Mouse (Mus musculus): ENCODE data around the gene Mreg. TPM values are rescaled to one million over a fixed set of nuclear protein-coding genes. Genes with fewer than 3 reads are reported as not detected.

Mreg gene
- polyA plus RNA-seq, 1 experiment from 2014 or later = 40.3 TPM

- H3K9me3 ChIP-seq = no peaks in the 10 kb centered on the region
- H3K9ac ChIP-seq = no peak overlapping the region
- H3K27ac ChIP-seq = no peak overlapping the region
- H3K4me2 ChIP-seq (replicated peaks) = no peak overlapping the region
- no peaks in the 10 kb centered on the region for H3K36me3 ChIP-seq
- ATAC-seq (ENCODE audit: low FRiP score, low read depth) = no peak
- no peak overlapping the region for H3K4me3 ChIP-seq
- H3K4me1 ChIP-seq = peaks cover 8% of the 10 kb centered on the region
- H3K27me3 ChIP-seq (replicated peaks) = no peaks in the 10 kb centered on the region
- 96% methylated on average over 7 of the region's 7 CpGs for WGBS
Measured at GRCm38 (mm10) chr1:72202705-72203104, 9.4 kb downstream of the Mreg start.

- Histone ChIP-seq H3K4me3 (no peak overlapping the region), H3K27me3 (replicated peaks) (no peaks in the 10 kb centered on the region), H3K27ac (no peak overlapping the region), H3K9ac (no peak overlapping the region), H3K36me3 (no peaks in the 10 kb centered on the region), H3K4me2 (replicated peaks) (no peak overlapping the region), H3K4me1 (peaks cover 8% of the 10 kb centered on the region), H3K9me3 (no peaks in the 10 kb centered on the region)
- no peak for ATAC-seq (ENCODE audit: low FRiP score, low read depth)
- 77% methylated on average over 2 of the region's 2 CpGs for WGBS
Measured at GRCm38 (mm10) chr1:72202068-72202467, 10.0 kb downstream of the Mreg start.

GRCm38 (mm10) chr1:72201126-72201525, 11.0 kb downstream of the Mreg start:
- peaks cover 8% of the 10 kb centered on the region for H3K4me1 ChIP-seq
- H3K9ac ChIP-seq = no peak overlapping the region
- H3K4me2 ChIP-seq (replicated peaks) = no peak overlapping the region
- H3K27ac ChIP-seq = no peak overlapping the region
- H3K4me3 ChIP-seq = no peak overlapping the region
- ATAC-seq (ENCODE audit: low FRiP score, low read depth) = no peak
- H3K27me3 ChIP-seq (replicated peaks) = no peaks in the 10 kb centered on the region
- H3K36me3 ChIP-seq = no peaks in the 10 kb centered on the region
- 95% methylated on average over 3 of the region's 3 CpGs for WGBS
- no peaks in the 10 kb centered on the region for H3K9me3 ChIP-seq

GRCm38 (mm10) chr1:72198142-72198806, 13.8 kb downstream of the Mreg start:
- WGBS = 64% methylated on average over 10 of the region's 10 CpGs
- H3K9me3 ChIP-seq = no peaks in the 10 kb centered on the region
- H3K4me2 ChIP-seq (replicated peaks) = no peak overlapping the region
- H3K27ac ChIP-seq = no peak overlapping the region
- no peaks in the 10 kb centered on the region for H3K36me3 ChIP-seq
- H3K9ac ChIP-seq = no peak overlapping the region
- H3K27me3 ChIP-seq (replicated peaks) = no peaks in the 10 kb centered on the region
- 0 out of 2 replicates have a peak, but pooled peaks have one; percentile 44 for ATAC-seq (ENCODE audit: low FRiP score, low read depth)
- peaks cover 8% of the 10 kb centered on the region for H3K4me1 ChIP-seq
- no peak overlapping the region for H3K4me3 ChIP-seq

GRCm38 (mm10) chr1:72196626-72197359, 15.3 kb downstream of the Mreg start:
- Histone ChIP-seq H3K4me2 (replicated peaks) (no peak overlapping the region), H3K27ac (no peak overlapping the region), H3K9ac (no peak overlapping the region), H3K9me3 (no peaks in the 10 kb centered on the region), H3K4me3 (no peak overlapping the region), H3K36me3 (no peaks in the 10 kb centered on the region), H3K4me1 (peaks cover 8% of the 10 kb centered on the region), H3K27me3 (replicated peaks) (no peaks in the 10 kb centered on the region)
- 0 out of 2 replicates have a peak, but pooled peaks have one; percentile 43 for ATAC-seq (ENCODE audit: low FRiP score, low read depth)
- WGBS = 70% methylated on average over 10 of the region's 10 CpGs

- Histone ChIP-seq H3K9ac (no peak overlapping the region), H3K4me1 (peaks cover 8% of the 10 kb centered on the region), H3K27me3 (replicated peaks) (no peaks in the 10 kb centered on the region), H3K36me3 (no peaks in the 10 kb centered on the region), H3K4me3 (no peak overlapping the region), H3K4me2 (replicated peaks) (no peak overlapping the region), H3K27ac (no peak overlapping the region), H3K9me3 (no peaks in the 10 kb centered on the region)
- no peak for ATAC-seq (ENCODE audit: low FRiP score, low read depth)
- 51% methylated on average over 5 of the region's 5 CpGs for WGBS
Measured at GRCm38 (mm10) chr1:72196123-72196522, 16.0 kb downstream of the Mreg start.

- Histone ChIP-seq H3K4me2 (replicated peaks) (no peak overlapping the region), H3K27ac (no peak overlapping the region), H3K4me3 (no peak overlapping the region), H3K4me1 (0 out of 2 replicates have a peak, but pooled peaks cover 2% of the 10 kb centered on the region), H3K9ac (no peak overlapping the region), H3K9me3 (no peaks in the 10 kb centered on the region), H3K36me3 (no peaks in the 10 kb centered on the region), H3K27me3 (replicated peaks) (no peaks in the 10 kb centered on the region)
- 86% methylated on average over 8 of the region's 8 CpGs for WGBS
- ATAC-seq (ENCODE audit: low FRiP score, low read depth) = no peak
Measured at GRCm38 (mm10) chr1:72191449-72191848, 20.7 kb downstream of the Mreg start.

GRCm38 (mm10) chr1:72188142-72188738, 23.9 kb downstream of the Mreg start:
- H3K4me1 ChIP-seq = peaks cover 4% of the 10 kb centered on the region; the same call in 1 of the 2 replicates
- no peak overlapping the region for H3K9ac ChIP-seq
- no peak for ATAC-seq (ENCODE audit: low FRiP score, low read depth)
- no peak overlapping the region for H3K4me2 ChIP-seq (replicated peaks)
- no peaks in the 10 kb centered on the region for H3K36me3 ChIP-seq
- H3K4me3 ChIP-seq = no peak overlapping the region
- H3K27ac ChIP-seq = no peak overlapping the region
- no peaks in the 10 kb centered on the region for H3K27me3 ChIP-seq (replicated peaks)
- WGBS = 60% methylated on average over 16 of the region's 16 CpGs
- H3K9me3 ChIP-seq = no peaks in the 10 kb centered on the region

GRCm38 (mm10) chr1:72187486-72187885, 24.6 kb downstream of the Mreg start:
- WGBS = 74% methylated on average over 10 of the region's 10 CpGs
- Histone ChIP-seq H3K27ac (no peak overlapping the region), H3K27me3 (replicated peaks) (no peaks in the 10 kb centered on the region), H3K9ac (no peak overlapping the region), H3K4me2 (replicated peaks) (no peak overlapping the region), H3K4me3 (no peak overlapping the region), H3K36me3 (no peaks in the 10 kb centered on the region), H3K4me1 (peaks cover 12% of the 10 kb centered on the region), H3K9me3 (no peaks in the 10 kb centered on the region)
- no peak for ATAC-seq (ENCODE audit: low FRiP score, low read depth)

- WGBS = 82% methylated on average over 5 of the region's 5 CpGs
- Histone ChIP-seq H3K4me1 (peaks cover 13% of the 10 kb centered on the region), H3K27ac (no peak overlapping the region), H3K4me2 (replicated peaks) (no peak overlapping the region), H3K9me3 (no peaks in the 10 kb centered on the region), H3K9ac (no peak overlapping the region), H3K4me3 (no peak overlapping the region), H3K36me3 (no peaks in the 10 kb centered on the region), H3K27me3 (replicated peaks) (no peaks in the 10 kb centered on the region)
- ATAC-seq (ENCODE audit: low FRiP score, low read depth) = no peak
Measured at GRCm38 (mm10) chr1:72186151-72186550, 26.0 kb downstream of the Mreg start.

- 0 out of 2 replicates have a peak, but pooled peaks have one; percentile 10 for ATAC-seq (ENCODE audit: low FRiP score, low read depth)
- H3K27me3 ChIP-seq (replicated peaks) = no peaks in the 10 kb centered on the region
- H3K4me3 ChIP-seq = no peak overlapping the region
- peak overlapping the region; percentile 54 for H3K4me2 ChIP-seq (replicated peaks)
- H3K4me1 ChIP-seq = peaks cover 13% of the 10 kb centered on the region
- H3K9ac ChIP-seq = no peak overlapping the region
- no peak overlapping the region for H3K27ac ChIP-seq
- no peaks in the 10 kb centered on the region for H3K36me3 ChIP-seq
- WGBS = 62% methylated on average over 6 of the region's 6 CpGs
- H3K9me3 ChIP-seq = no peaks in the 10 kb centered on the region
Measured at GRCm38 (mm10) chr1:72183554-72183953, 28.6 kb downstream of the Mreg start.

GRCm38 (mm10) chr1:72182930-72183499, 29.1 kb downstream of the Mreg start:
- Histone ChIP-seq H3K27me3 (replicated peaks) (no peaks in the 10 kb centered on the region), H3K4me2 (replicated peaks) (peak overlapping the region; percentile 54), H3K9ac (no peak overlapping the region), H3K4me3 (no peak overlapping the region), H3K27ac (no peak overlapping the region), H3K4me1 (peaks cover 13% of the 10 kb centered on the region), H3K9me3 (no peaks in the 10 kb centered on the region), H3K36me3 (no peaks in the 10 kb centered on the region)
- WGBS = 8% methylated on average over 13 of the region's 13 CpGs
- peak; percentile 73 for ATAC-seq (ENCODE audit: low FRiP score, low read depth)

All from neural tube, embryonic 12.5 days (tissue).